Mouse (Mus musculus): Measurements from ENCODE around the gene Cpm. TPM values are rescaled to one million over a fixed set of nuclear protein-coding genes. Genes with fewer than 3 reads are reported as not detected.
"Not testable (repeated sequence)": the region's sequence is repeated elsewhere in the genome, so short reads cannot be mapped to it uniquely, and the experiment has no call there.

The Cpm gene
- polyA plus RNA-seq, 1 experiment from 2014 or later = 5.4 TPM

GRCm38 (mm10) chr10:117698313-117699138 lies 69.2 kb downstream of the Cpm start:
- Histone ChIP-seq H3K27me3 (ENCODE audit: low read depth, poor library complexity, severe bottlenecking) (no peaks in the 10 kb centered on the region), H3K4me1 (no peaks in the 10 kb centered on the region), H3K4me3 (no peak overlapping the region), H3K9me3 (replicated peaks) (no peaks in the 10 kb centered on the region), H3K27ac (replicated peaks) (no peak overlapping the region), H3K36me3 (peaks cover 99% of the 10 kb centered on the region)
- no peak for DNase-seq (ENCODE audit: low spot score)
- WGBS = 94% methylated on average over 10 of the region's 10 CpGs

- H3K27ac ChIP-seq (replicated peaks) = no peak overlapping the region
- DNase-seq (ENCODE audit: low spot score) = no peak
- no peak overlapping the region for H3K4me3 ChIP-seq
- no peaks in the 10 kb centered on the region for H3K4me1 ChIP-seq
- H3K36me3 ChIP-seq = peaks cover 100% of the 10 kb centered on the region
- no peaks in the 10 kb centered on the region for H3K9me3 ChIP-seq (replicated peaks)
- no peaks in the 10 kb centered on the region for H3K27me3 ChIP-seq (ENCODE audit: low read depth, poor library complexity, severe bottlenecking)
- WGBS = 98% methylated on average over 4 of the region's 4 CpGs
These were observed 70.6 kb downstream of the Cpm start for GRCm38 (mm10) chr10:117699914-117700313.

GRCm38 (mm10) chr10:117700450-117700849 lies 71.2 kb downstream of the Cpm start:
- H3K36me3 ChIP-seq = peaks cover 100% of the 10 kb centered on the region
- H3K9me3 ChIP-seq (replicated peaks) = no peaks in the 10 kb centered on the region
- no peak overlapping the region for H3K4me3 ChIP-seq
- H3K27me3 ChIP-seq (ENCODE audit: low read depth, poor library complexity, severe bottlenecking) = no peaks in the 10 kb centered on the region
- no peak for DNase-seq (ENCODE audit: low spot score)
- H3K27ac ChIP-seq (replicated peaks) = no peak overlapping the region
- WGBS = 94% methylated on average over 1 of the region's 1 CpGs
- no peaks in the 10 kb centered on the region for H3K4me1 ChIP-seq

- Histone ChIP-seq H3K4me1 (no peaks in the 10 kb centered on the region), H3K4me3 (no peak overlapping the region), H3K27ac (replicated peaks) (no peak overlapping the region), H3K27me3 (ENCODE audit: low read depth, poor library complexity, severe bottlenecking) (no peaks in the 10 kb centered on the region), H3K9me3 (replicated peaks) (no peaks in the 10 kb centered on the region), H3K36me3 (peaks cover 100% of the 10 kb centered on the region)
- 94% methylated on average over 6 of the region's 6 CpGs for WGBS
- DNase-seq (ENCODE audit: low spot score) = no peak
These were observed 71.9 kb downstream of the Cpm start for GRCm38 (mm10) chr10:117701034-117701829.

- Histone ChIP-seq H3K9me3 (replicated peaks) (no peaks in the 10 kb centered on the region), H3K36me3 (peaks cover 100% of the 10 kb centered on the region), H3K4me3 (no peak overlapping the region), H3K27ac (replicated peaks) (no peak overlapping the region), H3K27me3 (ENCODE audit: low read depth, poor library complexity, severe bottlenecking) (no peaks in the 10 kb centered on the region), H3K4me1 (no peaks in the 10 kb centered on the region)
- WGBS = 93% methylated on average over 6 of the region's 6 CpGs
- DNase-seq (ENCODE audit: low spot score) = no peak
These were observed 72.9 kb downstream of the Cpm start for GRCm38 (mm10) chr10:117702024-117702833.

- Histone ChIP-seq H3K27me3 (ENCODE audit: low read depth, poor library complexity, severe bottlenecking) (no peaks in the 10 kb centered on the region), H3K4me3 (no peak overlapping the region), H3K36me3 (peaks cover 100% of the 10 kb centered on the region), H3K4me1 (no peaks in the 10 kb centered on the region), H3K27ac (replicated peaks) (no peak overlapping the region), H3K9me3 (replicated peaks) (no peaks in the 10 kb centered on the region)
- DNase-seq (ENCODE audit: low spot score) = no peak
- WGBS = 97% methylated on average over 3 of the region's 3 CpGs
These were observed 74.2 kb downstream of the Cpm start for GRCm38 (mm10) chr10:117703506-117703905.

GRCm38 (mm10) chr10:117704314-117704963 lies 75.1 kb downstream of the Cpm start:
- H3K9me3 ChIP-seq (replicated peaks); H3K4me3 ChIP-seq; H3K4me1 ChIP-seq; H3K27me3 ChIP-seq (ENCODE audit: low read depth, poor library complexity, severe bottlenecking); H3K27ac ChIP-seq (replicated peaks); DNase-seq (ENCODE audit: low spot score): not testable (repeated sequence)
- WGBS = 99% methylated on average over 6 of the region's 6 CpGs
- H3K36me3 ChIP-seq = peaks cover 98% of the 10 kb centered on the region

- Histone ChIP-seq H3K4me1 (peaks cover 12% of the 10 kb centered on the region), H3K9me3 (replicated peaks) (no peaks in the 10 kb centered on the region), H3K27ac (replicated peaks) (no peak overlapping the region), H3K4me3 (no peak overlapping the region), H3K36me3 (peaks cover 93% of the 10 kb centered on the region), H3K27me3 (ENCODE audit: low read depth, poor library complexity, severe bottlenecking) (no peaks in the 10 kb centered on the region)
- no peak for DNase-seq (ENCODE audit: low spot score)
- 96% methylated on average over 6 of the region's 6 CpGs for WGBS
These were observed 75.7 kb downstream of the Cpm start for GRCm38 (mm10) chr10:117704964-117705335.

GRCm38 (mm10) chr10:117705806-117706205 lies 76.5 kb downstream of the Cpm start:
- Histone ChIP-seq H3K27ac (replicated peaks) (no peak overlapping the region), H3K27me3 (ENCODE audit: low read depth, poor library complexity, severe bottlenecking) (no peaks in the 10 kb centered on the region), H3K4me1 (peaks cover 12% of the 10 kb centered on the region), H3K9me3 (replicated peaks) (no peaks in the 10 kb centered on the region), H3K36me3 (peaks cover 84% of the 10 kb centered on the region), H3K4me3 (no peak overlapping the region)
- DNase-seq (ENCODE audit: low spot score) = no peak

GRCm38 (mm10) chr10:117706440-117706839 lies 77.1 kb downstream of the Cpm start:
- no peak for DNase-seq (ENCODE audit: low spot score)
- no peaks in the 10 kb centered on the region for H3K27me3 ChIP-seq (ENCODE audit: low read depth, poor library complexity, severe bottlenecking)
- H3K4me3 ChIP-seq = no peak overlapping the region
- no peaks in the 10 kb centered on the region for H3K9me3 ChIP-seq (replicated peaks)
- peaks cover 78% of the 10 kb centered on the region for H3K36me3 ChIP-seq
- WGBS = 94% methylated on average over 6 of the region's 6 CpGs
- H3K27ac ChIP-seq (replicated peaks) = no peak overlapping the region
- H3K4me1 ChIP-seq = peaks cover 17% of the 10 kb centered on the region

- 90% methylated on average over 2 of the region's 2 CpGs for WGBS
- Histone ChIP-seq H3K9me3 (replicated peaks) (no peaks in the 10 kb centered on the region), H3K27me3 (ENCODE audit: low read depth, poor library complexity, severe bottlenecking) (no peaks in the 10 kb centered on the region), H3K36me3 (peaks cover 70% of the 10 kb centered on the region), H3K27ac (replicated peaks) (no peak overlapping the region), H3K4me3 (no peak overlapping the region), H3K4me1 (peaks cover 19% of the 10 kb centered on the region)
- DNase-seq (ENCODE audit: low spot score) = no peak
These were observed 78.0 kb downstream of the Cpm start for GRCm38 (mm10) chr10:117707114-117707838.

- Histone ChIP-seq H3K27ac (replicated peaks) (no peak overlapping the region), H3K4me1 (peaks cover 19% of the 10 kb centered on the region), H3K27me3 (ENCODE audit: low read depth, poor library complexity, severe bottlenecking) (no peaks in the 10 kb centered on the region), H3K4me3 (no peak overlapping the region), H3K9me3 (replicated peaks) (no peaks in the 10 kb centered on the region), H3K36me3 (peaks cover 59% of the 10 kb centered on the region)
- 96% methylated on average over 2 of the region's 2 CpGs for WGBS
- no peak for DNase-seq (ENCODE audit: low spot score)
These were observed 79.1 kb downstream of the Cpm start for GRCm38 (mm10) chr10:117708376-117708775.
